Mouse (Mus musculus) lung, postnatal 10 days (tissue): ENCODE measurements around the gene Mycn.
A peak's percentile ranks its signal among the peaks of the same experiment; 100 is the strongest.

Source experiments
- DNase-seq: peaks from one replicate; pipeline ENCODE4 v3.0.0; 2021

Mycn gene

GRCm38 (mm10) chr12:12941661-12942363 is at the start of gene Mycn:
Gene Mycn, minus strand, starts transcription at chr12:12941914.
- DNase-seq, result peak; percentile 91

GRCm38 (mm10) chr12:12987376-12987775 is 45.7 kb upstream of the Mycn start:
- DNase-seq, result no peak

- no peak for DNase-seq
Observed at GRCm38 (mm10) chr12:12986612-12987206, 45.0 kb upstream of the Mycn start.

- no peak for DNase-seq
Observed at GRCm38 (mm10) chr12:12983032-12983431, 41.3 kb upstream of the Mycn start.

- peak; percentile 83 for DNase-seq
Observed at GRCm38 (mm10) chr12:12975397-12975796, 33.7 kb upstream of the Mycn start.

GRCm38 (mm10) chr12:12972756-12973435 is 31.2 kb upstream of the Mycn start:
- no peak for DNase-seq

GRCm38 (mm10) chr12:12967946-12968345 is 26.2 kb upstream of the Mycn start:
- DNase-seq, result no peak

- DNase-seq, result no peak
Observed at GRCm38 (mm10) chr12:12964856-12965255, 23.1 kb upstream of the Mycn start.

GRCm38 (mm10) chr12:12947606-12948005 is 5.9 kb upstream of the Mycn start:
- DNase-seq, result peak; percentile 25

- DNase-seq, result no peak
Observed at GRCm38 (mm10) chr12:12943288-12943687, 1.6 kb upstream of the Mycn start.

GRCm38 (mm10) chr12:12942364-12943050 is 793 bp upstream of the Mycn start:
- DNase-seq, result peak; percentile 93

GRCm38 (mm10) chr12:12941129-12941504 is 597 bp downstream of the Mycn start:
- DNase-seq, result no peak

GRCm38 (mm10) chr12:12940466-12941128 is 1.1 kb downstream of the Mycn start:
- DNase-seq, result peak; percentile 32

- peak; percentile 34 for DNase-seq
Observed at GRCm38 (mm10) chr12:12939581-12940465, 1.9 kb downstream of the Mycn start.

GRCm38 (mm10) chr12:12938850-12939249 is 2.9 kb downstream of the Mycn start:
- peak; percentile 81 for DNase-seq

GRCm38 (mm10) chr12:12938361-12938760 is 3.4 kb downstream of the Mycn start:
- peak; percentile 90 for DNase-seq

GRCm38 (mm10) chr12:12937746-12938145 is 4.0 kb downstream of the Mycn start:
- DNase-seq, result no peak

GRCm38 (mm10) chr12:12937088-12937487 is 4.6 kb downstream of the Mycn start:
- DNase-seq, result no peak

GRCm38 (mm10) chr12:12932238-12932637 is 9.5 kb downstream of the Mycn start:
- no peak for DNase-seq

GRCm38 (mm10) chr12:12928239-12928638 is 13.5 kb downstream of the Mycn start:
- no peak for DNase-seq

GRCm38 (mm10) chr12:12926975-12927527 is 14.7 kb downstream of the Mycn start:
- no peak for DNase-seq

GRCm38 (mm10) chr12:12924446-12924845 is 17.3 kb downstream of the Mycn start:
- no peak for DNase-seq
